In genomic region chr14:46575889-46576288, GRCm38 (mm10) we compare ENCODE assay signal across 13 mouse cellular contexts.
"Had no signal": no experiment of that assay in that cellular context is flagged by ENCODE, and none has a peak within 500 bp of the region (broad histone marks: within the 10 kb centered on the region; RNA-seq: fewer than 3 reads in every experiment).

No protein-coding gene starts in this region.

- H3K9me3 ChIP-seq: midbrain, embryonic 10.5 days had no signal

- H3K4me3 ChIP-seq: left cerebral cortex, adult 2 months; midbrain, embryonic 10.5 days; myocyte had no signal

- H3K27ac ChIP-seq: left cerebral cortex, adult 2 months; liver, embryonic 14.5 days had no signal

- H3K9ac ChIP-seq: liver, embryonic 14.5 days had no signal

- ATAC-seq: intestine, postnatal 0 days had no signal

- H3K36me3 ChIP-seq: midbrain, embryonic 10.5 days had no signal

- DNase-seq: kidney, postnatal 25 days; liver; lung, adult 2 months; lung, postnatal 10 days; lung, postnatal 4 days; midbrain, embryonic 14.5 days; thymus, adult 18-20 months; thymus, postnatal 14 days had no signal
